Mouse (Mus musculus): Measurements from ENCODE around the gene Pdcd4. TPM values are rescaled to one million over a fixed set of nuclear protein-coding genes. Genes with fewer than 3 reads are reported as not detected.
A peak's percentile ranks its signal among the peaks of the same experiment; 100 is the strongest.

Pdcd4 gene
- polyA plus RNA-seq, 1 experiment, result 3.8 TPM

- Histone ChIP-seq H3K27ac (ENCODE audit: insufficient read depth, low read depth, low read length) (peak overlapping the region; percentile 82), H3K27me3 (ENCODE audit: control insufficient read depth, insufficient read depth, low read length) (no peaks in the 10 kb centered on the region), H3K4me1 (ENCODE audit: control insufficient read depth, insufficient read depth, insufficient read length, low read length) (peaks cover 42% of the 10 kb centered on the region), H3K36me3 (ENCODE audit: control insufficient read depth, insufficient read depth, low read length) (no peaks in the 10 kb centered on the region), H3K4me3 (ENCODE audit: low read depth, low read length) (peak overlapping the region; percentile 23; the same call in 1 of the 2 replicates)
- 25% methylated on average over 6 of the region's 6 CpGs for WGBS
- no peak for TF ChIP-seq CTCF (IDR thresholded peaks at IDR 0.05; ENCODE audit: extremely low read depth, insufficient read length, insufficient replicate concordance, low read depth, low read length)
- no peak for TF ChIP-seq POLR2A (IDR thresholded peaks at IDR 0.05; ENCODE audit: low read depth, low read length)
These were observed 20.5 kb upstream of the Pdcd4 start for GRCm38 (mm10) chr19:53871502-53871901.

GRCm38 (mm10) chr19:53872994-53873713 is 18.9 kb upstream of the Pdcd4 start:
- WGBS, result 30% methylated on average over 6 of the region's 6 CpGs
- Histone ChIP-seq H3K4me3 (ENCODE audit: low read depth, low read length) (no peak overlapping the region), H3K27ac (ENCODE audit: insufficient read depth, low read depth, low read length) (peak overlapping the region; percentile 82), H3K27me3 (ENCODE audit: control insufficient read depth, insufficient read depth, low read length) (no peaks in the 10 kb centered on the region), H3K36me3 (ENCODE audit: control insufficient read depth, insufficient read depth, low read length) (no peaks in the 10 kb centered on the region), H3K4me1 (ENCODE audit: control insufficient read depth, insufficient read depth, insufficient read length, low read length) (peaks cover 42% of the 10 kb centered on the region)
- TF ChIP-seq CTCF (IDR thresholded peaks at IDR 0.05; ENCODE audit: extremely low read depth, insufficient read length, insufficient replicate concordance, low read depth, low read length) (no peak), POLR2A (IDR thresholded peaks at IDR 0.05; ENCODE audit: low read depth, low read length) (no peak)

- Histone ChIP-seq H3K36me3 (ENCODE audit: control insufficient read depth, insufficient read depth, low read length) (no peaks in the 10 kb centered on the region), H3K27ac (ENCODE audit: insufficient read depth, low read depth, low read length) (no peak overlapping the region), H3K4me1 (ENCODE audit: control insufficient read depth, insufficient read depth, insufficient read length, low read length) (peaks cover 32% of the 10 kb centered on the region), H3K27me3 (ENCODE audit: control insufficient read depth, insufficient read depth, low read length) (no peaks in the 10 kb centered on the region), H3K4me3 (ENCODE audit: low read depth, low read length) (no peak overlapping the region)
- TF ChIP-seq POLR2A (IDR thresholded peaks at IDR 0.05; ENCODE audit: low read depth, low read length) (no peak), CTCF (IDR thresholded peaks at IDR 0.05; ENCODE audit: extremely low read depth, insufficient read length, insufficient replicate concordance, low read depth, low read length) (no peak)
- WGBS, result 94% methylated on average over 6 of the region's 6 CpGs
These were observed 16.8 kb upstream of the Pdcd4 start for GRCm38 (mm10) chr19:53875246-53875645.

- no peak overlapping the region for H3K27ac ChIP-seq (ENCODE audit: insufficient read depth, low read depth, low read length)
- H3K27me3 ChIP-seq (ENCODE audit: control insufficient read depth, insufficient read depth, low read length), result no peaks in the 10 kb centered on the region
- peaks cover 10% of the 10 kb centered on the region; the same call in 1 of the 2 replicates for H3K4me1 ChIP-seq (ENCODE audit: control insufficient read depth, insufficient read depth, insufficient read length, low read length)
- H3K4me3 ChIP-seq (ENCODE audit: low read depth, low read length), result no peak overlapping the region
- WGBS, result 73% methylated on average over 1 of the region's 1 CpGs
- TF ChIP-seq POLR2A (IDR thresholded peaks at IDR 0.05; ENCODE audit: low read depth, low read length), result no peak
- no peaks in the 10 kb centered on the region for H3K36me3 ChIP-seq (ENCODE audit: control insufficient read depth, insufficient read depth, low read length)
These were observed 14.3 kb upstream of the Pdcd4 start for GRCm38 (mm10) chr19:53877779-53878178.

GRCm38 (mm10) chr19:53880460-53880859 is 11.6 kb upstream of the Pdcd4 start:
- Histone ChIP-seq H3K27me3 (ENCODE audit: control insufficient read depth, insufficient read depth, low read length) (no peaks in the 10 kb centered on the region), H3K27ac (ENCODE audit: insufficient read depth, low read depth, low read length) (no peak overlapping the region), H3K4me1 (ENCODE audit: control insufficient read depth, insufficient read depth, insufficient read length, low read length) (no peaks in the 10 kb centered on the region), H3K36me3 (ENCODE audit: control insufficient read depth, insufficient read depth, low read length) (no peaks in the 10 kb centered on the region), H3K4me3 (ENCODE audit: low read depth, low read length) (no peak overlapping the region)
- 94% methylated on average over 1 of the region's 1 CpGs for WGBS
- TF ChIP-seq CTCF (IDR thresholded peaks at IDR 0.05; ENCODE audit: extremely low read depth, insufficient read length, insufficient replicate concordance, low read depth, low read length) (no peak), POLR2A (IDR thresholded peaks at IDR 0.05; ENCODE audit: low read depth, low read length) (no peak)

GRCm38 (mm10) chr19:53881786-53882185 is 10.2 kb upstream of the Pdcd4 start:
- Histone ChIP-seq H3K27ac (ENCODE audit: insufficient read depth, low read depth, low read length) (no peak overlapping the region), H3K27me3 (ENCODE audit: control insufficient read depth, insufficient read depth, low read length) (no peaks in the 10 kb centered on the region), H3K36me3 (ENCODE audit: control insufficient read depth, insufficient read depth, low read length) (no peaks in the 10 kb centered on the region), H3K4me3 (ENCODE audit: low read depth, low read length) (no peak overlapping the region), H3K4me1 (ENCODE audit: control insufficient read depth, insufficient read depth, insufficient read length, low read length) (no peaks in the 10 kb centered on the region; the same call in 1 of the 2 replicates)
- no peak for TF ChIP-seq POLR2A (IDR thresholded peaks at IDR 0.05; ENCODE audit: low read depth, low read length)
- TF ChIP-seq CTCF (IDR thresholded peaks at IDR 0.05; ENCODE audit: extremely low read depth, insufficient read length, insufficient replicate concordance, low read depth, low read length), result no peak
- 78% methylated on average over 5 of the region's 5 CpGs for WGBS

- Histone ChIP-seq H3K4me1 (ENCODE audit: control insufficient read depth, insufficient read depth, insufficient read length, low read length) (peaks cover 15% of the 10 kb centered on the region), H3K4me3 (ENCODE audit: low read depth, low read length) (no peak overlapping the region), H3K27ac (ENCODE audit: insufficient read depth, low read depth, low read length) (no peak overlapping the region), H3K36me3 (ENCODE audit: control insufficient read depth, insufficient read depth, low read length) (no peaks in the 10 kb centered on the region), H3K27me3 (ENCODE audit: control insufficient read depth, insufficient read depth, low read length) (no peaks in the 10 kb centered on the region)
- 88% methylated on average over 10 of the region's 10 CpGs for WGBS
- TF ChIP-seq POLR2A (IDR thresholded peaks at IDR 0.05; ENCODE audit: low read depth, low read length) (no peak), CTCF (IDR thresholded peaks at IDR 0.05; ENCODE audit: extremely low read depth, insufficient read length, insufficient replicate concordance, low read depth, low read length) (no peak)
These were observed 6.6 kb upstream of the Pdcd4 start for GRCm38 (mm10) chr19:53885450-53885849.
